Mouse (Mus musculus) lung, postnatal 25 days (tissue): ENCODE data around the gene March9.

ENCODE experiments used
- DNase-seq: peaks from one replicate; pipeline ENCODE4 v3.0.0; 2022; ENCODE audit warnings: low spot score

March9 gene

GRCm38 (mm10) chr10:127059968-127060916 is at the start of gene March9:
TSS of gene March9 (minus strand) at chr10:127060184.
- DNase-seq = peak; percentile 82

DNA sequence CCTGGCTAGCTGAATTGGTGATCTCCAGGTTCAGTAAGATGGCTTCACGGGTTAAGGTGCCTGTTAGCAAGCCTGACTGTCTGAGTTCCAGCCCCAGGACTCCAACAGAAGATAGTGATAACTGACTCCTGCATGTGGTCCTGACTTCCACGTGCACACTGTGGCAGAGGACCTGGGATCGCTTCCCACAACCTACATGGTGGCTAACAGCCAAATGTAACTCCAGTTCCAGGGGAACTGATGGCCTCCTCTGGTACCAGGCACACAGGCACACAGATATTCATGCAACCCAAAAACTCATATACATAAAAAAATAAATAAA is 48.2 kb upstream of the March9 start:
- DNase-seq = no peak

- no peak for DNase-seq
Measured at GRCm38 (mm10) chr10:127107563-127108261, 47.7 kb upstream of the March9 start.

DNA sequence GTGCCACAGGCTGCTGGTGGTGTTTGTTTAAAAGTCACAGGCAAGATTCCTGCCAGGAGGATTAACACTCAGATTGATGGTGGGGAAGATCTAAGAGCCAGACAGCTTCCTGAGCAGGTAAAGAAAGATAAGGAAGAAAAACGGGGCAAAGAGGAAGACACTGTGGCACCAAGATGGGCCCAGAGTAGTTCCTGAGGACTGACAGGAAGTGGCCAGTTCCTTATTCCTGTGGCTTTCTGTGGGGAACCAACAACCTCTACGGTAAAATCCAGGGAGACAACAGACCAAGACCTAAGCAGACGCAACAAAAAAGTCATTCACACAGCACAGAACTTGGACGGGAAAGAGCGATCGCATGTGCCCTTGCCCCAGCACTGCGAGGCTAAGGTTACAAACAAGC is 43.6 kb upstream of the March9 start:
- DNase-seq = no peak

DNA sequence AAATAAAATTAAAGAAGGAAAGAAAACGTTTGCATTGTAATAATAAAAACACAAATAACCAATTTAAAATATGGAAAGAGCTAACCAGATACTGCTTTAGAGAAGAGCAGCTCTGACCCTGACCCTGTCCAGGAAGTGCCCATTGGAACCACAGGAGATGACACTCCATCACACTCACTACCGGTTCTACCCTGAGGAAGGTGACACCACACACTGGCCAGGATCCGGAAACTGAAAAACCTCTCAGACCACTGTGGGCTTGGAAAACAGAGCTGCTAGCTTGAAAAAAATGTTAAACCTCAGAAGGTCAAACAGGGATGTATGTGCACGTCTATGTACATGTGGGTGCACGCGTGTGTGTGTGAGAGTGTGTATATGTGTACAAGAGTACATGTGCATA is 41.2 kb upstream of the March9 start:
- DNase-seq = no peak

DNA sequence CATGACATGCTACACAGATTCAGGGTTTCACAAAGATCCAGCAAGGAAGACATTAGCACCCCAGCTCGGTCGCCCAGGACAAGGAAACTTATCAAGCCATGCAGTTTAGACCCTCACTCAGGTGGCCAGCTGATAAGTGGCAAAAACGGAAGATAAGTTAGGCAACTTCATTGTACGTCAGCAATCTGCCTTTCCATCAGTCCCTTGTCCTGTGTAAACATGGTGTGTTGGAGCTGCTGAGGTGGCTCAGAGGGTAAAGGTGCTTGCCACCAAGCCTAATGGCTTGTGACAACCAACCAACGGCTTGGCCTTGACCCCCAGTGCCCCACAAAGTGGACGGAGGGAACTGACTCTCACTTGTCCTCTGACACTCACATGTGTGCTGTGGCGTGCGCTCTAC is 40.4 kb upstream of the March9 start:
- DNase-seq = no peak

DNA sequence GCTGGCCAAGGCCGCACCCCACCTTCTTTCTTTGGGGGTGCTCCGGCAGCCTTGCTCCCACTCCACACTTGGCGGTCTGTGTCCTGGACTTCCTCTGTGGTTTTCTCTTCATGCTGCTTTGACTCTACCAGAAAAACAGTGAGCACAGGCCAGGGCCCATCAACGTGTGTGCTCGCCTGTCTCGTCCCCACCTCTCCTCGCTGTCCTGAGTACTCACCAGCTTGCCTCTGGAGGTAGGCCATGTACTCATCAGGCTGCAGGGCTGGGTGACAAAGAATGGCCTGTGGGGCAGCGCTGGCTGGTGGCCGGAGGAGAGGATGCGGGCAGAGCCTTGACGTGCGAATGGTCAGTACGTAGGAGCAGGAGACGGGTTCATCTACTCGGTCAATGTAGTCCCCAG is 39.9 kb upstream of the March9 start:
- DNase-seq = no peak

GRCm38 (mm10) chr10:127099191-127099590 is 39.2 kb upstream of the March9 start:
- DNase-seq = no peak

DNA sequence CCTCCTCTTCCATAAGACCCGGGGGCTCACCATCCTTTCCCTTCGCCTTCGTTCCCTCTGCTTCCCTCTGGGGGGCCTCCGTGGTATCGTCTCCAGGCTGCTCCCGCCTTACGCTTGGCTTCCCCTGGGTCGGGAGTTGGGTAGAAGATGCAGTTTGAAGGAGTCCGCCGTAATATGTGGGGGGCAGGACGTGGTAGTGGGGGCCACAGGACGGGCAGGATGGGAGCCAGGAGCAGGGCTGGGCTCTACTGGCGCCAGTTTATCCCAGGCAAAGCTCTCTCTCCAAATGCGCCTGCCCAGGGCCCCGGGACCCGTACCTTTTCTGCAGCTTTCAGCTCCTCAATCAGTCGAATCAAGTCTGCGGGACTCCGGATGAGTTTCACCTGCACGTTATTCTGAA is 38.5 kb upstream of the March9 start:
- no peak for DNase-seq

GRCm38 (mm10) chr10:127094382-127094802 is 34.4 kb upstream of the March9 start:
- DNase-seq = peak; percentile 84

GRCm38 (mm10) chr10:127092742-127093141 is 32.8 kb upstream of the March9 start:
- DNase-seq = no peak

GRCm38 (mm10) chr10:127091507-127092396 is 31.8 kb upstream of the March9 start:
- DNase-seq = no peak

DNA sequence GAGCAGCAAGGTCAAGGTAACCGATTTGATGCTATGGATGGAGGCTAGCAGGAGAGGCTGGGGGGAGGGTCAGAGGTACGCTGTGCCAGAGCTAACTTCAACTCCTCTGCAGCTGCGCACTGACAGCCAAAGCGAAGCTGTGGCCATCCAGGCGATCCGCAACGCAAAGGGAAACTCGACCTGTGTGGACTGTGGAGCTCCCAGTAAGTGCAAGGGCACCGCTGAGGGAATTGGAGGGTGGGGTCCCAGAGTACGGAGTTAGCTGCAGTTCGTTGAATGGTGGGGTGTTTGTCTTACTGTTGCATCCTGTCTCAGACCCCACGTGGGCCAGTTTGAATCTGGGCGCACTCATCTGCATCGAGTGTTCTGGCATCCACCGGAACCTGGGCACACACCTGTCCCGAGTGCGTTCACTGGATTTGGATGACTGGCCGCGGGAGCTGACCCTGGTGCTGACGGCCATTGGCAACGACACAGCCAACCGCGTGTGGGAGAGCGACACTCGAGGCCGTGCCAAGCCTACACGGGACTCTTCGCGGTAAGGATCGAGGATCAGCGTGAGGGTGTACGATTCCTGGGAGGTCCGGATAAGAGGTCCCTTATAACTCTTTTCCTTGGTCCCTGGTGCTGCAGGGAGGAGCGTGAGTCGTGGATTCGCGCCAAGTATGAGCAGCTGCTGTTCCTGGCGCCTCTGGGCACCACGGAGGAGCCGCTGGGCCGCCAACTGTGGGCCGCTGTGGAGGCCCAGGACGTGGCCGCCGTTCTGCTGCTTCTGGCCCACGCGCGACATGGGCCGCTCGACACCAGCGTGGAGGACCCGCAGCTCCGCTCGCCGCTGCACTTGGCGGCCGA is 30.8 kb upstream of the March9 start:
- DNase-seq = peak; percentile 39

DNA sequence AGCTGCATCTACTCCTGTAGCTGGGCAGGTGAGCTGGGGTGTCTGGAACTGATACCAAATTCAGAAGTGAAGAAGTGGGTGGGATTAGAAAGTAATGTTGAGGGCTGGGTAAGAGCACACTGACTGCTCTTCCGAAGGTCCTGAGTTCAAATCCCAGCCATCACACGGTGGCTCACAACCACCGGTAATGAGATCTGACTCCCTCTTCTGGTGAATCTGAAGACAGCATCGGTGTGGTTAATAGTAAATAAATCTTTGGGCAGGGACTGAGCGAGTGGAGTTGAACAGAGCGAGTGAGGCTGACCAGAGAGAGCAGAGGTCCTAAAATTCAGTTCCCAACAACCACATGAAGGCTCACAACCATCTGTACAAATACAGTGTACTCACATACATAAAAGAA is 25.6 kb upstream of the March9 start:
- DNase-seq = no peak

DNA sequence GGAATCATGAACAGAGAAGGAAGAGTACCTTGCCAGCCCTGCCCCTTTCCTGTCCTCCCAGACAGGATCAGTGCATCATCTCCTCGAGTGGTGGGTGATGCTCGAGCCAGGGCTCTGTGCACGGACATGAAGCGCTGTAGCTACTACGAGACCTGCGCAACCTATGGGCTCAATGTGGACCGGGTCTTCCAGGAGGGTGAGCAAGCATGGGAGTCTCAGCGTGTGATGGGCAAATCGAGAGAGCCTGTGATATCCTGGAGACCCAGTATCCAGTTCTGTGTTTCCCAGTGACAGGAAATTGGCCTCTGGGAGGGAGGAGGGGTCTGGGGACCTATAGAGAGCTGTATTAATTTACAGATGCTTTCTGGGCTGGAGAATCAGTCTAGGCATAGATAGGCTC is 25.1 kb upstream of the March9 start:
- DNase-seq = no peak

DNA sequence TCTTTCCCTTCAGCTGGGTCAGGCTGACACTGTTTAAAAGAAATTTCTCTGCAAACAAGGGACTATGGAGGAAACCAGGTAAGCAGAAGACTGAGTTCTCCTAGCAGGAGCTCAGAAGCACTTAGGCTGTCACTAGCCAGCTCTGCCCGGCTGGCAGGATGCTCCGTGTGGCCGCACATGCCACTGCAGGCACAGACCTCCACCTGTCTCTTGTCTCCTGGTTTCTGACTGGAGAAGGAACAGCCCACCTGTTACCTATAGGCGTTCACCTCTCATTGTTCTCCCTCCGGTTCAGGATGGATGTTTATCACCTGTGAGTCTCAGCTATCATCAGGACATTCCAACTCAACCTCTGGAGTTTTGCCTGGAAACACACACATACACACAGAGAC is 23.9 kb upstream of the March9 start:
- no peak for DNase-seq

- DNase-seq = no peak
Measured at GRCm38 (mm10) chr10:127083292-127083914, 23.4 kb upstream of the March9 start.

DNA sequence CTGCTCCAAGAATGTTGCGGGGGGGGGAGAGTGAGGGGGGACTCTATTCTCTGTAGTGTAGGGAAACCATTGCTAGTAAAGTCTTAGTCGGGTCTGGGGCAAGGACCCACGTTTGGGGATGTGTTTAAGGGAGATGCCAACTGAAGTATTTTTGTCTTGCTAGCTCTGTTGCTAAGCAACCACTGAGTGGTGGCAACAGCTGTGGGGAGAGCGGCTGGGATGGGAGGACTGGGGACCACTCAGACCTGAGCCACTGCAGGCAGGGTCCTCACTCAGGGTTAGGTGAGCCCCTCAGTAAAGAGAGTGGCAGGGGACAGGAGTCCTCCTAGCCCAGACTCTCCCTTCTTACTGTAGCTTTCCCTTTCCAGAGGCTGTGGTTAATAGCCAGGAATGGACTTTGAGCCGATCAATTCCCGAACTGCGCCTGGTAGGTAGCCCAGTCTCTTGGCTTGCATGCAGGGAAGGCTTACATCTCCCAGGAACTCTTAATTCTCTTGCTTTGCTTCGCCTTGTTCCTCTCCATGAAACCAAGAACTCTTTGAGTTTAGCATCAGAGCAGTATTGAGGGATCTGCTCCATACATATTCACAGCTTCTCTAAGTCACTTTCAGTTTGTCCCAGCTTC is 22.1 kb upstream of the March9 start:
- no peak for DNase-seq

DNA sequence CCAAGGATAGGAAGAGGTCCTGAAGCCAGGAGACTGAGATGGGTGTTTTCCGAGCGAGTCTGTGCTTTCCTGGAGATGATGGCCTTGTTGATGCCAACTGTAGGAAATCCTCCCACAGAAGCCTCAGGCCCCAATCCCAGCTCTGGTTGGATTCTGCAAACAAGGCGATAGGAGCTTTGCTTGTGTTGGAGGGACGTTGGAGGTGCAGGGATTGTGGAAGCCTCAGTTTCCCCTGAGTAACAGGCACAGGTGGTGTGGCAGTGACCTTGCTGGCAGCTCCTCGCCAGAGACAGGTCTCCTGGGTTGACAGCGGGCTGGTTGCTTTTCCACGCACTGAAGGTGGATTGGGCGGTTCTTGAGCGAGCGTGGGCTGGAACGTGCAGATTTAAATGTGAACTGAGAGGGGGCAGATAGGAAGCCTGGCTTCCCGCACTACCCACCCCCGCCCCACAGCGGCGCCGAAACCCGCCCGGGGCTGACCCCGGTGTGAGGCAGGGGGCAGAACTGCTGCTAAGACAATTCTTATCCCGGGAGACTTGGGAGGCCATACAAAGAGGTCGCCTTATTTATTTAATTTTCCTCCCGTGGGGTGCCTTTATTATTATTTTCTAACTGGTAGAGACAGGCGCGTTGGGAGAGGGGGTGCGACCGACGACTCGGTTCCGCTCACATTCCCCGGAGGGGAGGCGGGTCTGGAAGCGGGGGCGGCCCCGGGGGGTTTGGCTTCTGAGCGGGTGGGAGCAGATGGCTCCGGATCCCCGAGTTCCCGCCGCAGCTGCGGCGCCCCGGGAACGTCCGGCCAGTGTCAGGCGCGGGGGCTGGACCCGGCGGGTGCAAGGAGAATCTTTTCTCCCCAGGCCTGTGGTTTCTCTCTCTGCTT is 21.2 kb upstream of the March9 start:
- no peak for DNase-seq
